Mouse (Mus musculus) stomach, embryonic 16.5 days (tissue): ENCODE results near the gene Sirt5. TPM values are rescaled to one million over a fixed set of nuclear protein-coding genes. Genes with fewer than 3 reads are reported as not detected.

Source experiments
- ATAC-seq: fragments of 200-750 bp; cut with Nextera tagmentation; 2 replicates; pipeline ENCODE4 v1.8.0; 2017; ENCODE audit warnings: moderate number of reproducible peaks, moderate TSS enrichment; ENCODE audit not compliant: insufficient read depth, low FRiP score
- H3K27ac ChIP-seq: fragments of 300-500 bp; sonication (generic); 2 replicates; pipeline ENCODE4 v1.5.1; 2014; ENCODE audit warnings: low read length
- H3K27me3 ChIP-seq: fragments of 300-500 bp; sonication (generic); 2 replicates; pipeline ENCODE4 v1.6.1; 2014; ENCODE audit warnings: low read length, control low read depth, mixed read lengths; ENCODE audit not compliant: control insufficient read depth, insufficient read depth
- H3K36me3 ChIP-seq: fragments of 300-500 bp; sonication (generic); 2 replicates; pipeline ENCODE4 v1.6.1; 2014; ENCODE audit warnings: low read length; ENCODE audit not compliant: control insufficient read depth, insufficient read depth
- H3K4me1 ChIP-seq: fragments of 300-500 bp; sonication (generic); 2 replicates; pipeline ENCODE4 v1.6.1; 2014; ENCODE audit warnings: low read length, control low read depth, mixed read lengths; ENCODE audit not compliant: control insufficient read depth, insufficient read depth
- H3K4me2 ChIP-seq: fragments of 300-500 bp; sonication (generic); 2 replicates; pipeline ENCODE4 v1.6.1; 2014; ENCODE audit warnings: low read depth, low read length, mixed read lengths
- H3K4me3 ChIP-seq: fragments of 300-500 bp; sonication (generic); replicated peaks from 2 replicates; pipeline ENCODE4 v1.5.1; 2014; ENCODE audit warnings: mild to moderate bottlenecking, low read length
- H3K9ac ChIP-seq: fragments of 300-500 bp; sonication (generic); 2 replicates; pipeline ENCODE4 v1.6.1; 2014; ENCODE audit warnings: low read length
- H3K9me3 ChIP-seq: fragments of 300-500 bp; sonication (generic); replicated peaks from 2 replicates; pipeline ENCODE4 v1.6.1; 2016; ENCODE audit warnings: low read length, control low read depth; ENCODE audit not compliant: control insufficient read depth
- WGBS: fragments of 180-500 bp; shearing (Covaris S2); extraction: QIAGEN DNeasy Blood & Tissue Kit; methylation state at CpG from one replicate; pipeline ENCODE4 v1.1.7; 2014; 5-methylcytosine and 5-hydroxymethylcytosine counted together
- polyA plus RNA-seq: library from polyadenylated mRNA; unstranded; fragments of >200 nt; fragmentation: Nextera tagmentation; extraction: Ambion mirVana; gene quantifications from 2 replicates; pipeline ENCODE4 v1.2.1, GENCODE M21; 2015

Sirt5 gene
- polyA plus RNA-seq, 1 experiment from 2014 or later: 18.5 TPM

- H3K27ac ChIP-seq: no peak overlapping the region
Measured at GRCm38 (mm10) chr13:43338001-43338400, 27.3 kb upstream of the Sirt5 start.

GRCm38 (mm10) chr13:43338632-43339031 is 26.7 kb upstream of the Sirt5 start:
- H3K27ac ChIP-seq: no peak overlapping the region
- no peak overlapping the region for H3K4me2 ChIP-seq
- H3K9me3 ChIP-seq: no peaks in the 10 kb centered on the region
- no peak overlapping the region for H3K9ac ChIP-seq
- H3K4me3 ChIP-seq: no peak overlapping the region
- no peaks in the 10 kb centered on the region for H3K27me3 ChIP-seq
- peaks cover 9% of the 10 kb centered on the region; the same call in 1 of the 2 replicates for H3K4me1 ChIP-seq
- WGBS: 55% methylated on average over 4 of the region's 4 CpGs
- no peaks in the 10 kb centered on the region for H3K36me3 ChIP-seq
- ATAC-seq: no peak

More at GRCm38 (mm10) chr13:43338001-43338400, 27.3 kb upstream of the Sirt5 start:
- Histone ChIP-seq H3K9ac (no peak overlapping the region), H3K36me3 (no peaks in the 10 kb centered on the region), H3K9me3 (no peaks in the 10 kb centered on the region), H3K4me1 (peaks cover 9% of the 10 kb centered on the region; the same call in 1 of the 2 replicates), H3K4me3 (no peak overlapping the region), H3K27me3 (no peaks in the 10 kb centered on the region), H3K4me2 (no peak overlapping the region)
- ATAC-seq: no peak
- 84% methylated on average over 8 of the region's 8 CpGs for WGBS

- no peaks in the 10 kb centered on the region for H3K27me3 ChIP-seq
- peaks cover 5% of the 10 kb centered on the region; the same call in 1 of the 2 replicates for H3K4me1 ChIP-seq
- no peaks in the 10 kb centered on the region for H3K36me3 ChIP-seq
- H3K9me3 ChIP-seq: no peaks in the 10 kb centered on the region
- H3K4me2 ChIP-seq: no peak overlapping the region
- ATAC-seq: no peak
- H3K9ac ChIP-seq: no peak overlapping the region
- H3K4me3 ChIP-seq: no peak overlapping the region
- no peak overlapping the region for H3K27ac ChIP-seq
Measured at GRCm38 (mm10) chr13:43346825-43347224, 18.5 kb upstream of the Sirt5 start.

GRCm38 (mm10) chr13:43349376-43349775 is 15.9 kb upstream of the Sirt5 start:
- H3K27ac ChIP-seq: no peak overlapping the region
- no peaks in the 10 kb centered on the region for H3K36me3 ChIP-seq
- H3K4me2 ChIP-seq: no peak overlapping the region
- H3K9ac ChIP-seq: no peak overlapping the region
- H3K4me3 ChIP-seq: no peak overlapping the region
- no peaks in the 10 kb centered on the region for H3K27me3 ChIP-seq
- no peaks in the 10 kb centered on the region for H3K9me3 ChIP-seq
- 75% methylated on average over 8 of the region's 8 CpGs for WGBS
- H3K4me1 ChIP-seq: peaks cover 5% of the 10 kb centered on the region; the same call in 1 of the 2 replicates
- no peak for ATAC-seq

GRCm38 (mm10) chr13:43350489-43351169 is 14.7 kb upstream of the Sirt5 start:
- Histone ChIP-seq H3K27ac (no peak overlapping the region), H3K9ac (no peak overlapping the region), H3K36me3 (no peaks in the 10 kb centered on the region)

GRCm38 (mm10) chr13:43353356-43353755 is 11.9 kb upstream of the Sirt5 start:
- Histone ChIP-seq H3K4me1 (peaks cover 5% of the 10 kb centered on the region; the same call in 1 of the 2 replicates), H3K9me3 (no peaks in the 10 kb centered on the region), H3K27me3 (no peaks in the 10 kb centered on the region), H3K36me3 (no peaks in the 10 kb centered on the region), H3K4me3 (no peak overlapping the region), H3K4me2 (no peak overlapping the region), H3K9ac (no peak overlapping the region), H3K27ac (no peak overlapping the region)
- 45% methylated on average over 4 of the region's 4 CpGs for WGBS
- no peak for ATAC-seq

More at GRCm38 (mm10) chr13:43350489-43351169, 14.7 kb upstream of the Sirt5 start:
- no peak for ATAC-seq
- 62% methylated on average over 9 of the region's 9 CpGs for WGBS
- Histone ChIP-seq H3K27me3 (no peaks in the 10 kb centered on the region), H3K4me2 (no peak overlapping the region), H3K4me1 (peaks cover 5% of the 10 kb centered on the region; the same call in 1 of the 2 replicates), H3K4me3 (no peak overlapping the region), H3K9me3 (no peaks in the 10 kb centered on the region)

GRCm38 (mm10) chr13:43354362-43354761 is 10.9 kb upstream of the Sirt5 start:
- Histone ChIP-seq H3K4me3 (no peak overlapping the region), H3K4me2 (no peak overlapping the region), H3K36me3 (no peaks in the 10 kb centered on the region), H3K9me3 (no peaks in the 10 kb centered on the region), H3K27ac (no peak overlapping the region), H3K27me3 (no peaks in the 10 kb centered on the region), H3K9ac (no peak overlapping the region), H3K4me1 (peaks cover 5% of the 10 kb centered on the region; the same call in 1 of the 2 replicates)
- WGBS: 47% methylated on average over 12 of the region's 12 CpGs
- ATAC-seq: no peak

GRCm38 (mm10) chr13:43356346-43357125 is 8.8 kb upstream of the Sirt5 start:
- Histone ChIP-seq H3K4me3 (no peak overlapping the region), H3K4me2 (no peak overlapping the region), H3K27me3 (no peaks in the 10 kb centered on the region), H3K9ac (no peak overlapping the region), H3K9me3 (no peaks in the 10 kb centered on the region), H3K4me1 (no peaks in the 10 kb centered on the region), H3K36me3 (no peaks in the 10 kb centered on the region), H3K27ac (no peak overlapping the region)
- ATAC-seq: no peak
- WGBS: 91% methylated on average over 14 of the region's 14 CpGs

GRCm38 (mm10) chr13:43360534-43360933 is 4.8 kb upstream of the Sirt5 start:
- Histone ChIP-seq H3K9me3 (no peaks in the 10 kb centered on the region), H3K4me2 (no peak overlapping the region)
- 58% methylated on average over 6 of the region's 6 CpGs for WGBS

More at GRCm38 (mm10) chr13:43360534-43360933, 4.8 kb upstream of the Sirt5 start:
- Histone ChIP-seq H3K36me3 (no peaks in the 10 kb centered on the region), H3K4me1 (0 out of 2 replicates have a peak, but pooled peaks cover 2% of the 10 kb centered on the region), H3K9ac (no peak overlapping the region), H3K4me3 (no peak overlapping the region), H3K27ac (no peak overlapping the region), H3K27me3 (no peaks in the 10 kb centered on the region)
- ATAC-seq: no peak
